Mouse (Mus musculus) ES-E14 (cell line): ENCODE data around the gene Dlgap1. TPM values are rescaled to one million over a fixed set of nuclear protein-coding genes. Genes with fewer than 3 reads are reported as not detected.

Source experiments
- DNase-seq: peaks from one replicate; pipeline ENCODE4 v3.0.0-alpha.2; 2013; ENCODE audit warnings: low read depth, low spot score
- H3K27ac ChIP-seq: 2 replicates; pipeline ENCODE4 v1.5.1; 2012; ENCODE audit warnings: low read depth, mild to moderate bottlenecking, low read length, moderate library complexity, mixed read lengths; ENCODE audit not compliant: poor library complexity, insufficient read depth, severe bottlenecking
- H3K36me3 ChIP-seq: 2 replicates; pipeline ENCODE4 v1.6.1; 2012; ENCODE audit warnings: mild to moderate bottlenecking, low read length, moderate library complexity, mixed read lengths; ENCODE audit not compliant: control insufficient read depth, poor library complexity, insufficient read depth, severe bottlenecking
- H3K4me1 ChIP-seq, 2 experiments: fragments of 150-350 bp in 1 of 2; sonication (generic) in 1 of 2; 2 replicates each; pipeline ENCODE4 v1.6.1; 2012; ENCODE audit warnings: low read length in 2 of 2, mild to moderate bottlenecking in 1 of 2, mixed read lengths in 1 of 2; ENCODE audit not compliant: control insufficient read depth in 2 of 2, insufficient read depth in 2 of 2, poor library complexity in 1 of 2
- H3K4me3 ChIP-seq, 2 experiments: fragments of 150-350 bp in 1 of 2; sonication (generic) in 1 of 2; 2 replicates each; pipeline ENCODE4 v1.5.1; 2012; ENCODE audit warnings: low read length in 2 of 2, low read depth in 1 of 2, mild to moderate bottlenecking in 1 of 2, mixed read lengths in 1 of 2; ENCODE audit not compliant: insufficient read depth in 1 of 2, poor library complexity in 1 of 2, severe bottlenecking in 1 of 2
- H3K9ac ChIP-seq: 2 replicates; pipeline ENCODE4 v1.6.1; 2012; ENCODE audit warnings: low read depth, mild to moderate bottlenecking, low read length, mixed read lengths; ENCODE audit not compliant: poor library complexity, insufficient read depth, severe bottlenecking
- H3K9me3 ChIP-seq: fragments of 150-350 bp; sonication (generic); 2 replicates; pipeline ENCODE4 v1.6.1; 2012; ENCODE audit warnings: low read depth, mild to moderate bottlenecking, low read length; ENCODE audit not compliant: control insufficient read depth, insufficient read depth
- CHD2 ChIP-seq: IDR thresholded peaks from 2 replicates; pipeline ENCODE4 v1.6.1; 2014; ENCODE audit warnings: mild to moderate bottlenecking, low read depth, low read length, inconsistent platforms
- HCFC1 ChIP-seq: IDR thresholded peaks from 2 replicates; pipeline ENCODE4 v1.6.1; 2012; ENCODE audit warnings: low read length, inconsistent platforms, borderline replicate concordance; ENCODE audit not compliant: insufficient read depth
- MAFK ChIP-seq: IDR thresholded peaks from 2 replicates; pipeline ENCODE4 v1.6.1; 2014; ENCODE audit warnings: mild to moderate bottlenecking, low read depth, low read length, inconsistent platforms; ENCODE audit not compliant: insufficient read depth
- ZC3H11A ChIP-seq: IDR thresholded peaks from 2 replicates; pipeline ENCODE4 v1.6.1; 2012; ENCODE audit warnings: low read depth, mild to moderate bottlenecking, inconsistent platforms, low read length, borderline replicate concordance
- ZNF384 ChIP-seq: IDR thresholded peaks from 2 replicates; pipeline ENCODE4 v1.6.1; 2012; ENCODE audit warnings: low read depth, low read length, inconsistent platforms
- in situ Hi-C, 2 experiments: fragments of 600-800 bp; cut with MboI; formaldehyde crosslinking; loops; one replicate each; pipeline ENCODE4 v1.15.1; 2025; ENCODE audit warnings: low sequenced_read_pairs in 2 of 2, inconsistent platforms in 1 of 2; ENCODE audit not compliant: unreplicated experiment in 2 of 2
- total RNA-seq: library from RNA; depleted of rRNA; stranded (reverse); fragments of 300-350 nt; gene quantifications from 2 replicates; pipeline ENCODE4 v1.2.3, GENCODE M21; 2012

Gene Dlgap1
- total RNA-seq, 1 experiment = 0.94 TPM

- Histone ChIP-seq H3K36me3 (no peaks in the 10 kb centered on the region), H3K4me1 (peaks cover 9 to 20% of the 10 kb centered on the region in 2 experiments), H3K27ac (no peak overlapping the region), H3K4me3 (no peak overlapping the region), H3K9me3 (no peaks in the 10 kb centered on the region), H3K9ac (no peak overlapping the region)
- TF ChIP-seq ZC3H11A = no peak
- no peak for TF ChIP-seq HCFC1
- no peak for TF ChIP-seq CHD2
- in situ Hi-C loops = no loop called here
- DNase-seq = no peak
Observed at GRCm38 (mm10) chr17:70744570-70745153, 775.8 kb downstream of the Dlgap1 start.

DNA sequence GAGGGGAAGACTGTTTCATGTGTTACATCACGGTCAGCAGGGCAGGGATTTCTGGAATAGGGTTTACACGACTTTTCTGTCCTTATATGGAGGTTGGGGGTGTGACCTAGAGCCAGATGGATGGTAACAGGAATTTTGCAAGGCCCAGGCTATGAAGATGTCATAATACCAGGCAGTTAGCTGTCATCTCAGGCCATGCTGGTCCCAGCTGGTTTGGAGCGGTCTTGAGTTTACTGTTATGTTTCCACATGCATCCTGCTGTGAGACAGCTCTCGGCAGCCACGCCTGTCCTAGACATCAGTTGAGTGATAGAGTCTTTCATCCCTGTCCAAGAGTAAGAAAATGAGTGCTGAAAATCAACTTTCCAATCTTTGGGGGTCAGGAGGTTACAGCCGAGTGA, 776.5 kb downstream of the Dlgap1 start:
- Histone ChIP-seq H3K4me3 (no peak overlapping the region), H3K36me3 (no peaks in the 10 kb centered on the region), H3K4me1 (peaks cover 9 to 21% of the 10 kb centered on the region in 2 experiments), H3K9ac (no peak overlapping the region), H3K27ac (no peak overlapping the region), H3K9me3 (no peaks in the 10 kb centered on the region)
- in situ Hi-C loops = no loop called here
- TF ChIP-seq CHD2 = no peak
- TF ChIP-seq ZNF384 = no peak
- no peak for TF ChIP-seq MAFK
- TF ChIP-seq HCFC1 = no peak
- no peak for TF ChIP-seq ZC3H11A
- DNase-seq = no peak

DNA sequence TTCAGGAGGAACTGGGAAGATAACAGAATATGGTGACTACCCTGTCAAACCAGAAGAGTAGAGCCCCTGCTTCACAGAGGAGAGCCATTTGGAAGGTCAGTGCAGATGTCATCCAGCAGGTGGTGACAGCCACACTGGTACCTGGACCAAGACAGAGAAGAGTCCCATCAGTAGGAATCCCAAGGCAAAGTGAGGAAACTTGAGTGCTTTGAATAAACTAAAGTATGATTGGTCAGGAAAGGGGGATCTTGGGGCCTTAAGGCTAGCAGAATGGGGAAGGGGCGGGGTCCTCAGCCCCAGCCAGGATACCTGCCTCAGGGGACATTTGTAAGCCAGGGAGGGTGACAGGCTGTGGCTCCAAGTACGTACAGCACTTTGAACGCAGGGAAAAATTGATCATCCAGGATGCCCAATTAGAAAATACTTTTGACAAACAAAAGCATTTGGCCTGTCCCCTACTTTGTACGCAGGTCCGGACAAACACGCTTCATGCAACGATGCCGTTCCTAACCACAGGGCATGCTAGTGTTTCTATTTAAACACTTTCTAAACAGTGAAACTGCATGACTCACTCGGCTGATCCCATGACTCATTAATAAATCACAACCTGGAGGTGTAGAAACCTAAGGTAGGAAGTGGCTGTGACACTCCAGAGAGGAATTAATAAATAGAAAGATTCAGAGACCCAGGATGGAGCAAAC, 777.7 kb downstream of the Dlgap1 start:
- peaks cover 9 to 21% of the 10 kb centered on the region in 2 experiments for H3K4me1 ChIP-seq
- peak overlapping the region; percentile 99 for H3K27ac ChIP-seq
- H3K4me3 ChIP-seq = no peak overlapping the region; a peak in 1 of 4 replicates
- TF ChIP-seq ZC3H11A = no peak
- TF ChIP-seq ZNF384 = no peak
- no peak for TF ChIP-seq HCFC1
- TF ChIP-seq MAFK = no peak
- TF ChIP-seq CHD2 = no peak
- no peaks in the 10 kb centered on the region for H3K9me3 ChIP-seq
- H3K36me3 ChIP-seq = no peaks in the 10 kb centered on the region
- in situ Hi-C loops = no loop called here
- H3K9ac ChIP-seq = peak overlapping the region; percentile 25; the same call in 1 of the 2 replicates
- DNase-seq = no peak

DNA sequence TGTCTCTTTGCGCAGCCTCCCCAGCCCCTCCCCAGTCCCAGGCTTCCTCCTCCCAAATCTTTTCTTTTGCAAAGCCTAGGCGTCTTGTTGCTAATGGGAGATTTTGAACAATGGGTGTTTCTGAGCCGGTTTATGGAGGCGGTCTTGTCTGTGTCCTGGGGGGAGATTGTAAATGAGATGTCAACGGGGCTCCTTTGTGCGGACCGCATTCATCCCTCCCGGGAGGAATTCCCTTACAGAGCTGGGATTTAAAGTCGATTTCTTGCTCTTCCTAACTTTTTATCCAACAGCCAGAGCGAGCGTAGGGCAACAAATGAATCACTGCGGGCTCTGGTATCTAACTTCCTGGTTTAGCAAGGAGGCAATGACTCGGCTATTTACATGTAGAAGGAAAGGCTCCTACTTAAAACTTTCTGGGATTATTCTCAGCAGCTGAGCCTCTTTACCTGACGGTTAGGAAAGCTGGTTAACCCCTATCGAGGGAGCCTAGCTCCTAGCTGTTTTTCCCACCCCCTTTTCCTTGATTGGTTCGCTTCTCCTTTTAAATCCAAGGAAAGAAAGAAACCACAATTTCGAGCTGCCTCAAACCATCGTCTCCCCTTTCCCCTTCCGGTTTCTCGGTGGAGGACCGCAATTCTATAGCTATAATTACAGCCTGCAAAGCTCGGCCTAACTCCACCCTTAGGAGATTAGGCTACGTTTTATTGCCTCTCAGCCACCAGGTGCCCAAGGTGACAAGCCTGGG, 779.0 kb downstream of the Dlgap1 start:
- H3K4me1 ChIP-seq = peaks cover 11 to 23% of the 10 kb centered on the region in 2 experiments
- H3K9me3 ChIP-seq = no peaks in the 10 kb centered on the region
- peak overlapping the region; percentile 15 to 54 for H3K4me3 ChIP-seq
- DNase-seq = no peak
- H3K27ac ChIP-seq = peak overlapping the region; percentile 99
- TF ChIP-seq MAFK = peak; percentile 66; the same call in 1 of the 2 replicates
- TF ChIP-seq HCFC1 = no peak
- no peaks in the 10 kb centered on the region for H3K36me3 ChIP-seq
- H3K9ac ChIP-seq = peak overlapping the region; percentile 84
- in situ Hi-C loops = no loop called here
